Mouse (Mus musculus) embryonic facial prominence, embryonic 10.5 days (tissue): ENCODE measurements at regions not wholly inside any gene's neighbourhood (a gene's known extent, or its start where the extent isn't known, plus 50 kb on each side); places are given as distances from the start of the nearest gene placed in this dataset.

Source experiments
- DNase-seq: peaks from one replicate; pipeline ENCODE4 v3.0.0-alpha.2; 2017; ENCODE audit warnings: low spot score
- H3K27ac ChIP-seq: fragments of 300-500 bp; sonication (generic); replicated peaks from 2 replicates; pipeline ENCODE4 v1.5.1; 2016; ENCODE audit warnings: mild to moderate bottlenecking
- H3K27me3 ChIP-seq: fragments of 300-500 bp; sonication (generic); replicated peaks from 2 replicates; pipeline ENCODE4 v1.6.1; 2016; ENCODE audit warnings: low read depth, mild to moderate bottlenecking; ENCODE audit not compliant: poor library complexity, severe bottlenecking
- H3K36me3 ChIP-seq: fragments of 300-500 bp; sonication (generic); replicated peaks from 2 replicates; pipeline ENCODE4 v1.6.1; 2016; ENCODE audit warnings: mild to moderate bottlenecking, moderate library complexity
- H3K4me1 ChIP-seq: fragments of 300-500 bp; sonication (generic); 2 replicates; pipeline ENCODE4 v1.6.1; 2016
- H3K4me3 ChIP-seq: fragments of 300-500 bp; sonication (generic); 2 replicates; pipeline ENCODE4 v1.5.1; 2016; ENCODE audit warnings: mild to moderate bottlenecking, moderate library complexity
- H3K9me3 ChIP-seq: fragments of 300-500 bp; sonication (generic); 2 replicates; pipeline ENCODE4 v1.6.1; 2016; ENCODE audit warnings: mild to moderate bottlenecking
- WGBS: fragments of 180-500 bp; shearing (Covaris S2); methylation state at CpG from one replicate; pipeline ENCODE4 v1.1.7; 2016; 5-methylcytosine and 5-hydroxymethylcytosine counted together

DNA sequence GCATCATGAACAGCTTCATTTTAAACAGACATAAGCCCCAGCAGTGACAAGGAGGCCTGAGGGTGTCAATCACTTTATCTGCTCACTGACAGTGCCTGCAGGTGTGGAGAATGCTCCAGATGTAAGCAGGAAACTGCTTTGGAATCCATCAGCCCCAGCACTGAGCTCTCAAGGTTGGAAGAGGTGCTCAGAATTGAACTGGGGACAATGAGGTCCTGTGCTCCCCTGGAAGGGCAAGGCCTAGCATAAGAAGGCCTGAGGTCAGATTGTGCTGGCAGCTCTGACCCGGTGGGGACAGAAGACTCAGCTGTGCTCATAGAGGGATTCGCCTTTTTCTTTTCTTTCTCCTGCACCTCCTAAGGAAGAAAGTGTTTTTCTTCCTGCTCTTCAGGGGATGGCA is 82.2 kb upstream of the Lgalsl start:
- H3K4me3 ChIP-seq: no peak overlapping the region
- H3K27me3 ChIP-seq: no peaks in the 10 kb centered on the region

DNA sequence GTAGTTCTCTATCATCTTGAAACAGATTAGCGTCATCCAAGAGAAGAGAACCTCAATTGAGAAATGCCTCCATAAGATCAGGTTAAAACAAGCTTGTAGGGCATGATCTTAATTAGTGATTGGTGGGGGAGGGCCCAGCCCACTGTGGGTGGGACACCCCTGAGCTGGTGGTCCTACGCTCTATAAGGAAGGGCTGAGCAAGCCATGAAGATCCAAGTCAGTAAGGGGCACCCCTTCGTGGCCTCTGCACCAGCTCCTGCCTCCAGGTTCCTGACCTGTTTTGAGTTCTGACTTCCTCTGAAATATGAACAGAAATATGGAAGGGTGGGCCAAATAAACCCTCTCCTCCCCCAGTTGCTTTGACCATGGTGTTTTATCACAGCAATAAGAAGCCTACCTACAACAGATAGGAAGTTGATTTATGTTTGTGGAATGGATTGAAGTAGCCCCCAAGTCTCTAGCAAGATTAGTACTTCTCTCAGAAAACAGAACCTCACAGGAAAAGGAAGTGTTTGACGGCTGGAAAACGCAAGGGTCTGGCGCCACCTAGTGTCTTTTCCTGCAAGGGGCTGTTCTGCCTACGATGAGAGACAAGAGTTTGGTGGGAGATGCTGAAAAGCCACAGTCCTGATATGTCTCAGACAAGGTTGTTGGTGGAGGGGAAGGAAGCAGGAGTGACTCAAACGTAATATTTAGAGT is 82.9 kb upstream of the Lgalsl start:
- no peaks in the 10 kb centered on the region for H3K9me3 ChIP-seq
- no peaks in the 10 kb centered on the region for H3K27me3 ChIP-seq
- no peak overlapping the region for H3K4me3 ChIP-seq
- no peaks in the 10 kb centered on the region for H3K36me3 ChIP-seq
- 22% methylated on average over 8 of the region's 8 CpGs for WGBS
- DNase-seq: peak; percentile 87
- peaks cover 26% of the 10 kb centered on the region for H3K4me1 ChIP-seq
- 0 out of 2 replicates have a peak overlapping the region, but pooled peaks have one; percentile 20 for H3K27ac ChIP-seq

More for the DNA sequence above, 82.2 kb upstream of the Lgalsl start:
- WGBS: 73% methylated on average over 2 of the region's 2 CpGs
- DNase-seq: no peak
- Histone ChIP-seq H3K27ac (no peak overlapping the region), H3K4me1 (peaks cover 27% of the 10 kb centered on the region), H3K9me3 (no peaks in the 10 kb centered on the region), H3K36me3 (no peaks in the 10 kb centered on the region)

GRCm38 (mm10) chr11:20914297-20914997 is 83.6 kb upstream of the Lgalsl start:
- Histone ChIP-seq H3K36me3 (no peaks in the 10 kb centered on the region), H3K9me3 (no peaks in the 10 kb centered on the region), H3K27ac (peak overlapping the region; percentile 78), H3K4me3 (no peak overlapping the region), H3K4me1 (peaks cover 26% of the 10 kb centered on the region), H3K27me3 (no peaks in the 10 kb centered on the region)
- DNase-seq: no peak
- WGBS: 68% methylated on average over 12 of the region's 12 CpGs

DNA sequence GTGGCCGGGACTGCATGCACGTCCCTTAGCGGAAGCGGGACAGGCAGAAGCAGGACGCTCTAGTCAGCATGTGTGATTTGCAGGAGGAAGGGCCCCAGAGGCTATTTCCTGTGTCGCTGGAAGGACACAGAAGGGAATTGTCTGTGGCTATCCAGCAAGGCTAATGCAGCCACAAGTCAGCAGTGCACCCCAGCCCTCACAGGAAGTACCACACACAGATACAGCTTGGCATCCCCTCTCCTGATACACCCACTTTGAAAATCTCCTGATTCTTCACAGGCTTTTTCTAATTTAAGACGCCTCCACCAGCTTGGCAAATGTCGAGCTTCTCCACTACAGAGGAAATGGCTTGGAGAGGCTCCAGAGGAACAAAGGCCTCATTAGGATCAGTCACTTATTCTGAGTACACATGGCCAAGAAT is 84.3 kb upstream of the Lgalsl start:
- H3K27me3 ChIP-seq: no peaks in the 10 kb centered on the region
- 21% methylated on average over 8 of the region's 8 CpGs for WGBS
- peak; percentile 61 for DNase-seq
- no peaks in the 10 kb centered on the region for H3K36me3 ChIP-seq
- no peak overlapping the region for H3K4me3 ChIP-seq
- no peaks in the 10 kb centered on the region for H3K9me3 ChIP-seq
- peaks cover 26% of the 10 kb centered on the region for H3K4me1 ChIP-seq
- peak overlapping the region; percentile 78 for H3K27ac ChIP-seq

DNA sequence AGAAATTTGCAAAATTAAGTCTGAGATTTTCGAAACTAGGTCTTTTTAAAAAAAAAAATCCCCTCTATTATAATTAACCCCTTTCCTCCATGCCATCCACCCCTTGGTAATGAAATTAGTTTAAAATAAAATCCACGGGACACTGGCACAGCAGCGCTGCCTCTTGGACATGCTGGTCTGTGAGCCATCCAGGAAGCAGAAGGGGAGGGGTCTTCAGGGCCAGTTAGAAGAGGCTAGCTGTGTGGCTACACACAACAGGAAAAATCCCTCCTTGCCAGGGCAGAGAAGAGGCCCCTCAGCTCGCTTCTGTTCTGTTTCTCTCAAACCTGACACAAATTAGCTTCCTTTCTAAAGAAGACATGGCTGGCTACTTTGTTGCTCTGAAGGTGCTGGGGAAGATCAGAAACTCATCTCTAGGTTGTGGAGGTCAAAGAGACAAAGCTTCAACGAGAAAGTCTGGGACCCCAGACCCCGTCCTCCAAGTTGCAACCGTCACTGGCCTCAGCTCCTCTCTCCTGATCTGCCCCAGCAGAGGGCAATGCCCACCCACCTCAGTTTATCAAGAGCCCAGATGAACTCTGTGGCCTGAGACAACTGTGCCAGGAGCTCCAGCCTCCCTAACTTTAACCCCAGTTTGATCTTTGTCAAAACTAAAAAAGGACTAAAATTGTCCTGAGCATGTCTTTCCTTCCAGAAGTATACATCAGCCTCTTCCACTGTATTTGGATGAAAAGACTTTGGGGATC is 85.0 kb upstream of the Lgalsl start:
- H3K9me3 ChIP-seq: no peaks in the 10 kb centered on the region
- no peaks in the 10 kb centered on the region for H3K27me3 ChIP-seq
- WGBS: 31% methylated on average over 7 of the region's 7 CpGs
- H3K27ac ChIP-seq: peak overlapping the region; percentile 78
- H3K36me3 ChIP-seq: no peaks in the 10 kb centered on the region
- peaks cover 26% of the 10 kb centered on the region for H3K4me1 ChIP-seq
- no peak overlapping the region for H3K4me3 ChIP-seq
- peak; percentile 47 for DNase-seq

- H3K4me1 ChIP-seq: peaks cover 29% of the 10 kb centered on the region
- no peaks in the 10 kb centered on the region for H3K27me3 ChIP-seq
- H3K9me3 ChIP-seq: no peaks in the 10 kb centered on the region
- 0 out of 2 replicates have a peak overlapping the region, but pooled peaks have one; percentile 20 for H3K27ac ChIP-seq
- H3K36me3 ChIP-seq: no peaks in the 10 kb centered on the region
- no peak for DNase-seq
- H3K4me3 ChIP-seq: no peak overlapping the region
- 75% methylated on average over 6 of the region's 6 CpGs for WGBS
These were observed 85.6 kb upstream of the Lgalsl start for GRCm38 (mm10) chr11:20916473-20916911.

DNA sequence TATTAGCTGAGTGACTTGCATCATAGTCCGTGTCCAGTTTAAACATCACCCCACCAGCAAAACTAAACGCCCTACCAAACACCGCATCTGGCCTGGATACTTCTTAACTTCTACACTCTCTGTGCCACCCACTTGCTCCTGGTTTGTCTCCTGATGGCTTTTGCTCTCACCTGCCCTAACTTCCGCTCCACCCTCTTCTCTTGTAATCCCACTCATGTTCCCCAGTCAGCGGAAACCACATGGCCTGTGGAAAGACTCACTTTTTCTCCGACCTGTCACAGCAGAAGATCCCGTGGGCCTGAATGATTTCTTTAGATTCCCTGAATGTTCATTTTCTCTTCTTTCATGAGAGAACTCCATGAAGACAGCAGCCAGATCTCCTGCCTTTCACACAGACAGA is 86.1 kb upstream of the Lgalsl start:
- Histone ChIP-seq H3K27ac (no peak overlapping the region), H3K36me3 (no peaks in the 10 kb centered on the region), H3K4me3 (no peak overlapping the region), H3K9me3 (no peaks in the 10 kb centered on the region), H3K27me3 (no peaks in the 10 kb centered on the region), H3K4me1 (peaks cover 34% of the 10 kb centered on the region)
- no peak for DNase-seq
- WGBS: 88% methylated on average over 7 of the region's 7 CpGs

DNA sequence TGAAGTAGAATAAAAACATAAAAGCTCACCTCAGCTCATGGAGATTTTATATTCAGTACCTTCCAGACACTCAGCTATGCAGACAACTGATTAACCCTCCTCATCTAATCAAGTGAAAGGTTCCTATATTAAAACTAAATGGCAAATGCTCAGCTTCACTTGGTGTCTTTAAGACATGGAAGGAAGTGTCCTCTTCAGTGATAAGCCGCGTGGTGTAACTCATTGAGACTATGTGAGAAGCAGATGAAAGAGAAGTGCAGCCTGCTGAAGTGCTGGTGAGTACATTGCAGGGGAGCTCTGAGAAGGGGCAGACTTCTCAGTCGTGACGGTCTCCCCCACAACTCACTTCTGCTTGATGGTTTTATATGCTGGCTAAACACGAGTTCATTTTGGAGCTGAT is 86.6 kb upstream of the Lgalsl start:
- Histone ChIP-seq H3K9me3 (no peaks in the 10 kb centered on the region), H3K27ac (no peak overlapping the region), H3K36me3 (no peaks in the 10 kb centered on the region), H3K4me3 (no peak overlapping the region), H3K4me1 (peaks cover 39% of the 10 kb centered on the region), H3K27me3 (no peaks in the 10 kb centered on the region)
- DNase-seq: no peak
- 79% methylated on average over 5 of the region's 5 CpGs for WGBS

DNA sequence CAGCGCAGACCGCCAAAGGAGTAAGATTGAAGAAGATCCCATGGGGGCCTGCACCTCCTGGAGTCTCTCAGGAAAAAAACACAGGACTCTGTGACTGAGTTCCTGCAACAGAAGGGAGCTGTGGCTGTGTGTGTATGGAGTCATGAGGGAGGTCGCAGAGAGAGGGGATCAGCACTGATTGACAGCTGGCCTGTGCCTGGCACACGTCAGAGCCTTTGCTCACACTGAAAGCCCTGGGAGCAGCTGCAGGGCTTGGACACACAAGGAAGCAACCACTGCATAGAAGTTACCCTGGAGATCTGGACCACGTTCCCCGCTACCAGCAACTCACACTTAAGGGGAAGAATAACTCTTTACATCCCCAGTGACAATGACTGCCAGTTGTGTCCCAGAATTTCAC is 92.3 kb upstream of the Lgalsl start:
- H3K27me3 ChIP-seq: no peaks in the 10 kb centered on the region
- no peak overlapping the region for H3K4me3 ChIP-seq
- WGBS: 40% methylated on average over 6 of the region's 6 CpGs
- no peaks in the 10 kb centered on the region for H3K36me3 ChIP-seq
- H3K27ac ChIP-seq: peak overlapping the region; percentile 35; the same call in 1 of the 2 replicates
- peak; percentile 43 for DNase-seq
- peaks cover 25% of the 10 kb centered on the region for H3K4me1 ChIP-seq
- no peaks in the 10 kb centered on the region for H3K9me3 ChIP-seq

- 90% methylated on average over 1 of the region's 1 CpGs for WGBS
- Histone ChIP-seq H3K4me1 (peaks cover 3% of the 10 kb centered on the region), H3K4me3 (no peak overlapping the region)
These were observed 98.6 kb upstream of the Lgalsl start for GRCm38 (mm10) chr11:20929426-20929825.

GRCm38 (mm10) chr11:20930045-20930444 is 99.2 kb upstream of the Lgalsl start:
- no peak overlapping the region for H3K27ac ChIP-seq
- peaks cover 9% of the 10 kb centered on the region for H3K4me1 ChIP-seq
- no peaks in the 10 kb centered on the region for H3K36me3 ChIP-seq
- 60% methylated on average over 2 of the region's 2 CpGs for WGBS
- H3K9me3 ChIP-seq: no peaks in the 10 kb centered on the region
- DNase-seq: no peak
- no peaks in the 10 kb centered on the region for H3K27me3 ChIP-seq
- no peak overlapping the region for H3K4me3 ChIP-seq

More at GRCm38 (mm10) chr11:20929426-20929825, 98.6 kb upstream of the Lgalsl start:
- H3K9me3 ChIP-seq: no peaks in the 10 kb centered on the region
- no peak overlapping the region for H3K27ac ChIP-seq
- no peak for DNase-seq
- no peaks in the 10 kb centered on the region for H3K27me3 ChIP-seq
- H3K36me3 ChIP-seq: no peaks in the 10 kb centered on the region

GRCm38 (mm10) chr11:20930573-20930972 is 99.7 kb upstream of the Lgalsl start:
- 92% methylated on average over 5 of the region's 5 CpGs for WGBS
- H3K9me3 ChIP-seq: no peaks in the 10 kb centered on the region
- H3K4me1 ChIP-seq: peaks cover 15% of the 10 kb centered on the region

More at GRCm38 (mm10) chr11:20930573-20930972, 99.7 kb upstream of the Lgalsl start:
- Histone ChIP-seq H3K4me3 (no peak overlapping the region), H3K27me3 (no peaks in the 10 kb centered on the region), H3K27ac (no peak overlapping the region), H3K36me3 (no peaks in the 10 kb centered on the region)
- DNase-seq: no peak
